Mouse (Mus musculus) liver, embryonic 15.5 days (tissue): ENCODE results near the gene Zfp593. TPM values are rescaled to one million over a fixed set of nuclear protein-coding genes. Genes with fewer than 3 reads are reported as not detected.

Experiments
- ATAC-seq: fragments of 200-750 bp; cut with Nextera tagmentation; 2 replicates; pipeline ENCODE4 v1.8.0; 2017; ENCODE audit warnings: moderate number of reproducible peaks, mild to moderate bottlenecking, moderate library complexity; ENCODE audit not compliant: insufficient read depth
- H3K27ac ChIP-seq: fragments of 300-500 bp; sonication (generic); replicated peaks from 2 replicates; pipeline ENCODE4 v1.5.1; 2015; ENCODE audit warnings: mild to moderate bottlenecking, inconsistent platforms
- H3K27me3 ChIP-seq: fragments of 300-500 bp; sonication (generic); 2 replicates; pipeline ENCODE4 v1.6.1; 2015; ENCODE audit warnings: mild to moderate bottlenecking, inconsistent platforms
- H3K36me3 ChIP-seq: fragments of 300-500 bp; sonication (generic); replicated peaks from 2 replicates; pipeline ENCODE4 v1.6.1; 2015; ENCODE audit warnings: moderate library complexity, mild to moderate bottlenecking, inconsistent platforms
- H3K4me1 ChIP-seq: fragments of 300-500 bp; sonication (generic); replicated peaks from 2 replicates; pipeline ENCODE4 v1.6.1; 2015; ENCODE audit warnings: inconsistent platforms
- H3K4me2 ChIP-seq: fragments of 300-500 bp; sonication (generic); 2 replicates; pipeline ENCODE4 v1.6.1; 2015; ENCODE audit warnings: moderate library complexity, mild to moderate bottlenecking, inconsistent platforms
- H3K4me3 ChIP-seq: fragments of 300-500 bp; sonication (generic); replicated peaks from 2 replicates; pipeline ENCODE4 v1.5.1; 2015; ENCODE audit warnings: mild to moderate bottlenecking, inconsistent platforms
- H3K9ac ChIP-seq: fragments of 300-500 bp; sonication (generic); 2 replicates; pipeline ENCODE4 v1.6.1; 2015; ENCODE audit warnings: moderate library complexity, mild to moderate bottlenecking, inconsistent platforms
- H3K9me3 ChIP-seq: fragments of 300-500 bp; sonication (generic); replicated peaks from 2 replicates; pipeline ENCODE4 v1.6.1; 2016; ENCODE audit warnings: inconsistent platforms
- WGBS: fragments of 180-500 bp; shearing (Covaris S2); methylation state at CpG from one replicate; pipeline ENCODE4 v1.1.7; 2015; ENCODE audit warnings: mixed read lengths; ENCODE audit not compliant: insufficient replicate concordance; 5-methylcytosine and 5-hydroxymethylcytosine counted together
- polyA plus RNA-seq: library from polyadenylated mRNA; unstranded; fragments of >200 nt; fragmentation: Nextera tagmentation; extraction: Ambion mirVana; gene quantifications from 2 replicates; pipeline ENCODE4 v1.2.1, GENCODE M21; 2015

Zfp593 gene
- polyA plus RNA-seq, 1 experiment from 2014 or later: 5.4 TPM

- Histone ChIP-seq H3K27ac (no peak overlapping the region), H3K4me3 (no peak overlapping the region), H3K4me2 (no peak overlapping the region), H3K36me3 (no peaks in the 10 kb centered on the region), H3K27me3 (peaks cover 66% of the 10 kb centered on the region), H3K9me3 (no peaks in the 10 kb centered on the region), H3K4me1 (peaks cover 26% of the 10 kb centered on the region), H3K9ac (no peak overlapping the region)
- WGBS: 24% methylated on average over 19 of the region's 19 CpGs
- no peak for ATAC-seq
Measured at GRCm38 (mm10) chr4:134256407-134257197, 11.2 kb upstream of the Zfp593 start.

GRCm38 (mm10) chr4:134255854-134256253 lies 10.5 kb upstream of the Zfp593 start:
- Histone ChIP-seq H3K9ac (no peak overlapping the region), H3K4me2 (no peak overlapping the region), H3K36me3 (no peaks in the 10 kb centered on the region), H3K27ac (no peak overlapping the region), H3K4me3 (no peak overlapping the region), H3K27me3 (peaks cover 70% of the 10 kb centered on the region), H3K9me3 (no peaks in the 10 kb centered on the region), H3K4me1 (peaks cover 33% of the 10 kb centered on the region)
- WGBS: 39% methylated on average over 4 of the region's 4 CpGs
- no peak for ATAC-seq

- H3K27me3 ChIP-seq: peaks cover 78% of the 10 kb centered on the region
- WGBS: 40% methylated on average over 3 of the region's 3 CpGs
- no peak overlapping the region for H3K27ac ChIP-seq
Measured at GRCm38 (mm10) chr4:134254835-134255234, 9.4 kb upstream of the Zfp593 start.

GRCm38 (mm10) chr4:134253722-134254324 lies 8.4 kb upstream of the Zfp593 start, which contains the start of gene Grrp1:
Gene Grrp1 (minus strand): TSS chr4:134254106.
- H3K4me2 ChIP-seq: peak within 1 kb of the TSS; percentile 67
- no peak within 1 kb of the TSS for H3K9ac ChIP-seq
- WGBS: 4% methylated on average over 13 of the region's 13 CpGs
- H3K27ac ChIP-seq: no peak within 1 kb of the TSS
- no peaks in the 10 kb centered on the region for H3K36me3 ChIP-seq
- H3K27me3 ChIP-seq: peaks cover 88% of the 10 kb centered on the region
- H3K4me1 ChIP-seq: peaks cover 48% of the 10 kb centered on the region
- peak within 1 kb of the TSS; percentile 22 for H3K4me3 ChIP-seq
- ATAC-seq: no peak
- H3K9me3 ChIP-seq: no peaks in the 10 kb centered on the region

More at GRCm38 (mm10) chr4:134254835-134255234, 9.4 kb upstream of the Zfp593 start:
- Histone ChIP-seq H3K4me3 (no peak overlapping the region), H3K4me1 (peaks cover 43% of the 10 kb centered on the region), H3K36me3 (no peaks in the 10 kb centered on the region), H3K9me3 (no peaks in the 10 kb centered on the region), H3K9ac (no peak overlapping the region), H3K4me2 (no peak overlapping the region)
- ATAC-seq: no peak

GRCm38 (mm10) chr4:134252911-134253721 lies 7.7 kb upstream of the Zfp593 start:
- Histone ChIP-seq H3K4me2 (0 out of 2 replicates have a peak overlapping the region, but pooled peaks have one; percentile 67), H3K4me1 (peaks cover 48% of the 10 kb centered on the region), H3K9me3 (no peaks in the 10 kb centered on the region), H3K4me3 (peak overlapping the region; percentile 22; the same call in 1 of the 2 replicates), H3K9ac (no peak overlapping the region), H3K27me3 (peaks cover 95% of the 10 kb centered on the region), H3K36me3 (no peaks in the 10 kb centered on the region), H3K27ac (no peak overlapping the region)
- no peak for ATAC-seq
- 12% methylated on average over 15 of the region's 15 CpGs for WGBS

- peaks cover 100% of the 10 kb centered on the region for H3K27me3 ChIP-seq
- no peak for ATAC-seq
- H3K9ac ChIP-seq: no peak overlapping the region
- 14% methylated on average over 22 of the region's 22 CpGs for WGBS
- H3K4me2 ChIP-seq: peak overlapping the region; percentile 67
- H3K9me3 ChIP-seq: no peaks in the 10 kb centered on the region
- H3K36me3 ChIP-seq: no peaks in the 10 kb centered on the region
- H3K4me1 ChIP-seq: peaks cover 48% of the 10 kb centered on the region
- H3K4me3 ChIP-seq: peak overlapping the region; percentile 43; the same call in 1 of the 2 replicates
- H3K27ac ChIP-seq: no peak overlapping the region
Measured at GRCm38 (mm10) chr4:134252131-134252910, 6.9 kb upstream of the Zfp593 start.

- Histone ChIP-seq H3K36me3 (no peaks in the 10 kb centered on the region), H3K4me3 (peak overlapping the region; percentile 43), H3K9me3 (no peaks in the 10 kb centered on the region), H3K4me2 (peak overlapping the region; percentile 67), H3K9ac (no peak overlapping the region), H3K27ac (no peak overlapping the region), H3K27me3 (peaks cover 100% of the 10 kb centered on the region), H3K4me1 (peaks cover 48% of the 10 kb centered on the region)
- 0 out of 2 replicates have a peak, but pooled peaks have one; percentile 17 for ATAC-seq
- under 1% methylated on average over 91 of the region's 91 CpGs for WGBS
Measured at GRCm38 (mm10) chr4:134251241-134252130, 6.1 kb upstream of the Zfp593 start.

GRCm38 (mm10) chr4:134250930-134251240 lies 5.5 kb upstream of the Zfp593 start:
- ATAC-seq: no peak
- Histone ChIP-seq H3K27me3 (peaks cover 100% of the 10 kb centered on the region), H3K4me3 (peak overlapping the region; percentile 43), H3K27ac (no peak overlapping the region), H3K9ac (no peak overlapping the region), H3K36me3 (no peaks in the 10 kb centered on the region), H3K9me3 (no peaks in the 10 kb centered on the region), H3K4me2 (peak overlapping the region; percentile 67), H3K4me1 (peaks cover 51% of the 10 kb centered on the region)
- WGBS: 17% methylated on average over 10 of the region's 10 CpGs

GRCm38 (mm10) chr4:134250116-134250929 lies 4.9 kb upstream of the Zfp593 start:
- H3K9me3 ChIP-seq: no peaks in the 10 kb centered on the region
- H3K36me3 ChIP-seq: no peaks in the 10 kb centered on the region
- peaks cover 56% of the 10 kb centered on the region for H3K4me1 ChIP-seq
- H3K27ac ChIP-seq: no peak overlapping the region
- 20% methylated on average over 27 of the region's 27 CpGs for WGBS
- peaks cover 98% of the 10 kb centered on the region for H3K27me3 ChIP-seq
- H3K4me2 ChIP-seq: peak overlapping the region; percentile 67
- peak overlapping the region; percentile 33; the same call in 1 of the 2 replicates for H3K4me3 ChIP-seq
- H3K9ac ChIP-seq: no peak overlapping the region
- no peak for ATAC-seq
